Mouse (Mus musculus) adrenal gland, postnatal 14 days (tissue): ENCODE measurements around the gene Rnf216. TPM values are rescaled to one million over a fixed set of nuclear protein-coding genes. Genes with fewer than 3 reads are reported as not detected.

Experiments
- DNase-seq: peaks from one replicate; pipeline ENCODE4 v3.0.0; 2021; ENCODE audit warnings: mixed read lengths
- microRNA-seq, 2 experiments: library from miRNA; unstranded; fragments of <30 nt; microRNA quantifications; one replicate each; pipeline ENCODE4 v1.2.0; 2021
- total RNA-seq: library from RNA; stranded (reverse); gene quantifications from 2 replicates; pipeline ENCODE4 v1.2.3, GENCODE M21; 2021

Gene Rnf216
- total RNA-seq, 1 experiment from 2014 or later: 39.5 TPM

- DNase-seq: peak; percentile 91
Observed at GRCm38 (mm10) chr5:142959576-142960556, 152.9 kb downstream of the Rnf216 start, which contains the start of gene Fscn1. TSS of gene Fscn1 (plus strand) at chr5:142960343.

- DNase-seq: no peak
Observed at GRCm38 (mm10) chr5:142959156-142959555, 153.6 kb downstream of the Rnf216 start.

GRCm38 (mm10) chr5:142958464-142958863, 154.3 kb downstream of the Rnf216 start:
- no peak for DNase-seq

- no peak for DNase-seq
Observed at GRCm38 (mm10) chr5:142956956-142957703, 155.7 kb downstream of the Rnf216 start.

- DNase-seq: no peak
Observed at GRCm38 (mm10) chr5:142953641-142954040, 159.2 kb downstream of the Rnf216 start.

GRCm38 (mm10) chr5:142950405-142950804, 162.4 kb downstream of the Rnf216 start:
- DNase-seq: peak; percentile 88

- DNase-seq: no peak
Observed at GRCm38 (mm10) chr5:142949580-142949979, 163.2 kb downstream of the Rnf216 start.

- no peak for DNase-seq
Observed at GRCm38 (mm10) chr5:142947460-142947859, 165.3 kb downstream of the Rnf216 start.

- peak; percentile 62 for DNase-seq
Observed at GRCm38 (mm10) chr5:142944979-142945682, 167.7 kb downstream of the Rnf216 start.

Small RNA genes within 50 kb of the gene (microRNA-seq; reads per million reads assigned to microRNA genes)
- 0 reads per million in 2 experiments for gene Gm44405

Other genes with a start within 250 kb of the Rnf216 start
- gene Fbxl18, start 217.6 kb downstream of the Rnf216 start, total RNA-seq: 11.8 and 12.0 TPM in 2 replicates
- 2,967 and 3,254 TPM in 2 replicates for gene Actb, start 206.2 kb downstream of the Rnf216 start, total RNA-seq
- gene Fscn1, start 152.7 kb downstream of the Rnf216 start, total RNA-seq: 62.0 and 75.3 TPM in 2 replicates
- 0.08 TPM in 1 of 2 replicates, not detected in the other for gene Olfr718-ps1, start 34.6 kb upstream of the Rnf216 start, total RNA-seq
- gene Rbak, start 67.8 kb upstream of the Rnf216 start, total RNA-seq: 10.5 and 13.4 TPM in 2 replicates
- gene Spdye4b, start 68.0 kb upstream of the Rnf216 start, total RNA-seq: not detected in 2 replicates
- not detected in 2 replicates for gene Spdye4a, start 113.9 kb upstream of the Rnf216 start, total RNA-seq
- 19.7 and 22.0 TPM in 2 replicates for gene Zfp12, start 122.2 kb upstream of the Rnf216 start, total RNA-seq
- gene Zfp316, start 157.0 kb upstream of the Rnf216 start, total RNA-seq: 6.9 and 7.6 TPM in 2 replicates
- 0.41 and 0.83 TPM in 2 replicates for gene Zfp853, start 180.6 kb upstream of the Rnf216 start, total RNA-seq
- 24.5 and 26.4 TPM in 2 replicates for gene E130309D02Rik, start 202.4 kb upstream of the Rnf216 start, total RNA-seq
- gene Zdhhc4, start 216.3 kb upstream of the Rnf216 start, total RNA-seq: 52.0 and 52.5 TPM in 2 replicates
- gene Grid2ip, start 244.3 kb upstream of the Rnf216 start, total RNA-seq: 0.41 and 0.68 TPM in 2 replicates